Mouse (Mus musculus) 3T3-L1 (cell line): ENCODE measurements around the gene Nbas.

Source experiments
- DNase-seq: peaks from one replicate; pipeline ENCODE4 v3.0.0-alpha.2; 2015; ENCODE audit warnings: low read depth, low spot score

The Nbas gene

DNA sequence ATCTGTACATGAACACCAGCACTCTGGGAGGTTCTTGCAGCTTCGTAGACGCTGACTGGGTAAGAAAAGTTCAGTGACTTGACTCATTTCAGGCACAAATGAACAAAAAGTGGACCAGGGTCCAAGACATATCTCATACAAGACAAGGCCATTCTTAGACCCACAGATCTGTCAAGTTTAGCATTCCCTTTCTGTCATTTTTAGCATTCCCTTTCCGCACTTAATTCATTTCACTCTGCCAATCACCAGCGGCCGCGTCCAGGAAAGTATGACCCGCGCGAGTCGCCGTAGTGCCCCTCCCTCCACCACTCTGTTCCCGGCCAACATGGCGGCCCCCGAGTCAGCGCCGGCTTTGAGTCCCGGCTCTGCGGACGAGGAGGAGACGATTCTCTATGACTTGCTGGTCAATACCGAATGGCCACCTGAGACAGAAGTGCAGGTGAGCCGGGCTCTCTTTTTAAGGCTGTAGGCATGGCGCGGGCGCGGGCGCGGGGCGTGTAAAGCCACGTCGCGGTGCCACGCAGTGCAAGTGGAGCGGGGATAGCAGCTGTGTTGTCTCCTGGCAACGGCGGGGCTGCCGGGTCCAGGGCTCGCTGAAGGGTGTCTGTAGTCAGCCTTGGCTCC, at the start of gene Nbas:
Nbas (plus strand) TSS at position 308 of the 624 bp plus-strand sequence.
- peak; percentile 77 for DNase-seq

- no peak for DNase-seq
Measured at GRCm38 (mm10) chr12:13242453-13242852, 26.5 kb upstream of the Nbas start.

DNA sequence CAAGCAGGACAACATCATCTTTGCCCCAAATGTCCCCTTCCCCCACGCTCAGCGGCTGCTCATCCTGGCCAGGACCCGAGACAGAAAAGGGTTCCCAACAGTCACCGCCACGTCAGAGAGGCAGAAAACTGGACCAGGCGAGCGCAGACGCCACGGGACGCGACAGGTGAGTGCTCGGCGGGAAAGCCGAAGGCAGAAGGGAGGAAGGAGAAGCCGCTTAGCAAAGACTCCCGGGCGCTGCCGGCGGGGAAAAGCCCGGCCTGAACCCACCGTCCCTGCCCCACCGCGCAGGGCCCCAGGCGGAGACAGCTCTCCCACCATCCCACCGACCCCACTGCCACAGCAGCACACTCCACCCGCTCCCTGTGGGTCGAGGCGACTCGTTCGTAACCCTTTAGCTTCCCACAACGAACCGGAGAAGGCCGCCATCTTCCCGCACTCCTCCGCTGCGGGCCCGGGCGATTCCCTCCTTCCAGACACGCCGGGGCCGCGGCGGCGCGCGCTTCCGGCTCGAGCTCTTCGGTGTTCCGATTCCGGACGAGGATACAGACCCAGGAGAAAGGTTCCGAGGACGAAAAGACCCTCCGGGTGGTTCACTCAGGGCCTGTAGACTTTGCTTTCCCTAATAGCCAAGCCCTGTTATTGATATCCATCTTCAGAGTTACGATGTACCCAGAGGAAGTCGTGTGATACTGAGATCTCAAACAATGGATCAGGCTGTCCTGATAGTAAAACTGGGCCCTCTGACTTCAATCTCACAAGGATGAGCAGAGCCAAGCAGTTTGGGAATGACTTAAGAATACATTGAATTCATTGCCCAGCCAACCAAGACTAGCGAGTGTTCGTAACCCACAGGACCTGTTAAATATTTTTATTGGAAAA, 20.0 kb upstream of the Nbas start, which contains the start of gene Ddx1:
Ddx1 (minus strand) TSS at position 523 of the 882 bp plus-strand sequence.
- DNase-seq, result peak; percentile 85

- DNase-seq, result no peak
Measured at GRCm38 (mm10) chr12:13249573-13249919, 19.4 kb upstream of the Nbas start.

DNA sequence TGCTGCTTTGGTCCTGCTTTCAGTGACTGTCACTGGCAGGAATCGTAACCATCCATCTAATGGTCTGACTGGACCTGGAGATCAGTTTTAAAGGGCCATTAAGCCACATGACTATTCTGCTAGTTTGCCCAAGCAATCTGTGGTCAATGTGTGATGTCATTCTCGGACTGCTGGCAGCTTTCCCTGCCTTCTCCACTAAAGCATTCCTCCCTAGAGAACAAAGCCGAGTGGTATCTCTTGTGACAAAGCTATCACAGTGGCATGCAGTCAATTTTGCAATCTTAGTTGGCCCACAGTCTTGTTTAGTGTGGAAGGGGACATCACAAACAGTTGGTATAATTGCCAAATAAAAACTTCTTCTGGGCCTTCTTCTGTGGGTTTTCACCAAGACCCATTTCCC, 13.9 kb upstream of the Nbas start:
- DNase-seq, result peak; percentile 88

- no peak for DNase-seq
Measured at GRCm38 (mm10) chr12:13255701-13256100, 13.2 kb upstream of the Nbas start.

DNA sequence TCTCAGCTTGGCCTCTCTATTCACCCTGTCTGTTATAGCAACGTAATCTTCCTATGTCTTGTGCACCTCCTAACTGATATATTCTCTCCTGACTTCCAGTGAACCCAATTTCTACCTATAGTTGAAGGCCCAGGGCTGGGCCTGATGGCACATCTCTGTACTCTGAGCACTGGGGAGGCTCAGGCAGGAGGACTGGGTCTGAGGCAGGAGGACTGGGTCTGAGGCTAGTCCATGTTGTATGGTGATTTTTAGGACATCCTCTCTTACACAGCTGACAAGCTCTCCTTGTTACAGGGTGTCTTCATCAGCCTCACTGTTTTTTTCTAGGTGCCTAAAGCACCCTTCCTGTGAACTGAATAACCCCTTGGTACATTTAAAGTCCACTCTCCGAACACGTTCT, 521 bp upstream of the Nbas start:
- no peak for DNase-seq

GRCm38 (mm10) chr12:13269570-13270390, 847 bp downstream of the Nbas start:
- DNase-seq, result peak; percentile 29

- DNase-seq, result no peak
Measured at GRCm38 (mm10) chr12:13291453-13291852, 22.5 kb downstream of the Nbas start.

GRCm38 (mm10) chr12:13293421-13293881, 24.5 kb downstream of the Nbas start:
- DNase-seq, result peak; percentile 5

- no peak for DNase-seq
Measured at GRCm38 (mm10) chr12:13303037-13303436, 34.1 kb downstream of the Nbas start.

- no peak for DNase-seq
Measured at GRCm38 (mm10) chr12:13313966-13314365, 45.0 kb downstream of the Nbas start.

DNA sequence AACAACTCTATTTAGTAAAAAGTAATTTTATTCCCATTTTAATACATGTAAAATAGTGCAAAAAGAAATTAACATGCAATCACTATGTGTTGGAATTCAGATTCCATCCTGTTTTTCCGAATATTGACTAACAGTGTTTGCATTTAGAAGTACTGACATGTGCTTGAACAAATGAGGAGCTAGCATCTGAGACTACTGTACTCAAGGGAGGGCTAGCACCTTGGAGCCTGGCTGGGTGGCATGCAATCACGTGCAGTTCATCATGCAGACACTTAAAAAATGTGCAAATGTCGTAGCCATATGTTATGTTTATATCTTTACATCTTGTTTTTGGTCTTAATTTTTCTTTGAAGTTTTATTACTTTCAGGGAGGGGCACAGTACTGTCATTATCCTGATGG, 45.5 kb downstream of the Nbas start:
- DNase-seq, result no peak

GRCm38 (mm10) chr12:13315081-13315480, 46.1 kb downstream of the Nbas start:
- no peak for DNase-seq

DNA sequence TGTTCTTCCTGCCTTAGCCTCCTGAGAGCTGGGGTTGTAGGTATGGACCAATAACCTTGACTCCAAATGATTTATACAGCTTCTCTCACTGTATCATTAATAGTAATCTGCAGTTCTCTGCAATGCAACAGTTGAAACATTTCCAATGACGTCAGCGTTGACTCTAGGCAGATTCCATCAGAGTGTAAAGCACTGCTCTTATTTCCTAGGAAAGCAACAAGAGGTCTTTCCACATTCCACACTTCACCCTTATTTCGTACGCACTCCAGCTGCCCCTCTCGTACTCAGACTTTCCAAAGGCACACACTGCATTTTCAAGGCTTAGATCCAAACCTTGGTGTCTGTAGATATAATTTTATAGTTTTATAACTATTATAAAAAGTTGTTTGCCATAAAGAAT, 73.6 kb downstream of the Nbas start:
- DNase-seq, result no peak

GRCm38 (mm10) chr12:13356201-13356600, 87.3 kb downstream of the Nbas start:
- no peak for DNase-seq

GRCm38 (mm10) chr12:13356769-13357168, 87.8 kb downstream of the Nbas start:
- DNase-seq, result no peak

GRCm38 (mm10) chr12:13357229-13357628, 88.3 kb downstream of the Nbas start:
- DNase-seq, result no peak

- no peak for DNase-seq
Measured at GRCm38 (mm10) chr12:13358849-13359248, 89.9 kb downstream of the Nbas start.

- no peak for DNase-seq
Measured at GRCm38 (mm10) chr12:13360183-13360811, 91.4 kb downstream of the Nbas start.

DNA sequence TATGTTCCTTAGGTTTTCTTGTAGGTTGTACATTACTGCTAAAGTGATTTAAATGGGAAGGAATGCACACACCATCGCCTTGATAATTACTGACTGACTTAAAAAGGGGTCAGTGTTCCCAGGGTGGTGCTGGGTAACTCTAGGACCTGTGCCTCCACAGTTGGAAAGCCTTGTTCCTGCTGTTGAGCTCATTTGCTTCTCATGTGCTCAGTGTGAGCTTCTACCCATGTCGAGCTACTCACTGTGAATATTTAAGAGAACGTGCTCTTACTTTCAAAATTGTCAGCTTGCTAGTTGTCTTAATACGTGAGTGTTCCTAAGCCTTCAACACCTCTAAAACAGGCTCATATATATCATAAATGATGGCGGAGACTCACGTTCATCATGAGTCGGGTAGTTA, 112.6 kb downstream of the Nbas start:
- no peak for DNase-seq

DNA sequence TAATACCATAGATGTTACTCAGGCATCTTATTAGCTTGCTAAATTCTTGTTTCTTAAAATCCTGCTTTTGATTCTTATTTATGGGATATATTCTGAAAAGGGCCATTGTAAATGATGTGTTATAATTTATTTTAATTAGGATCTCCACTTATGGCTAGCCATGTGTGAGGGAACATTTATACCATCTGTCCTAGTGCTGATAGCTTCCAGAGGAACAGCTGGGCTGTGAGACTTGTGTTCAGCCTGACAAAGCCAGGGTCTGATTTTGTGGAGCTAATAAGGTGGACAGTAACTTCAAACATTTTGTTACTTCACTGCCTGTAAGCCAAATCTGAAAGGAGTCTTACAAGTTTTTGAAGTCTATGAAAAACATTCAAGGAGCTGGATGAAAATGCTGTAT, 113.1 kb downstream of the Nbas start:
- DNase-seq, result no peak
